Mouse (Mus musculus): ENCODE results near the gene Katnb1. TPM values are rescaled to one million over a fixed set of nuclear protein-coding genes. Genes with fewer than 3 reads are reported as not detected.

Gene Katnb1
- polyA plus RNA-seq, 1 experiment = 16.1 TPM

DNA sequence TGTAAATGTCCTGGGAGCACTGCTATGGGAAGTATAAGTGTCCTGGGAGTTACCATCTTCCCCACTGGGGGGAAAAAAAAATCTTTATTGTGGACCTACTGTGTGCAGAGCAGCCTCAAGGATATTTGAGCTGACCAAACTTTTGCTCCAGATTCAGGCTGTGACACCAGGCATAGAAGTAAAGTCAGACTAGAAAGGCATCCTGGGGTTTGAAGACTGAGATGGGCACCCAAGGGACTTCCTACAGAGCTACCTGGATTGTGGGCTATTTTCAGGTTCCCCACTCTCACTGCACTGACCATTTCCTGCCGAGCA, 58.0 kb downstream of the Katnb1 start:
- no peaks in the 10 kb centered on the region for H3K27me3 ChIP-seq (ENCODE audit: control insufficient read depth, insufficient read depth, low read length, poor library complexity, severe bottlenecking)
- H3K4me1 ChIP-seq (ENCODE audit: control insufficient read depth, insufficient read depth, low read length) = peaks cover 9% of the 10 kb centered on the region
- H3K9ac ChIP-seq (ENCODE audit: low read depth, poor library complexity, severe bottlenecking) = no peak overlapping the region
- H3K4me3 ChIP-seq (ENCODE audit: low read depth, low read length) = no peak overlapping the region
- no peak for TF ChIP-seq POLR2A (IDR thresholded peaks at IDR 0.05; ENCODE audit: insufficient read depth, low read length)
- no peak for TF ChIP-seq CTCF (IDR thresholded peaks at IDR 0.05; ENCODE audit: low read depth, low read length)
- no peak for TF ChIP-seq EP300 (IDR thresholded peaks at IDR 0.05; ENCODE audit: insufficient read depth, low read depth, low read length)
- H3K27ac ChIP-seq (ENCODE audit: insufficient read depth, low read length) = no peak overlapping the region
- no peaks in the 10 kb centered on the region for H3K9me3 ChIP-seq (replicated peaks; ENCODE audit: control insufficient read depth, insufficient read depth, low read length, poor library complexity, severe bottlenecking)
- H3K36me3 ChIP-seq (ENCODE audit: control insufficient read depth, insufficient read depth, low read length, poor library complexity, severe bottlenecking) = no peaks in the 10 kb centered on the region

- TF ChIP-seq EP300 (IDR thresholded peaks at IDR 0.05; ENCODE audit: insufficient read depth, low read depth, low read length) (no peak), CTCF (IDR thresholded peaks at IDR 0.05; ENCODE audit: low read depth, low read length) (no peak), POLR2A (IDR thresholded peaks at IDR 0.05; ENCODE audit: insufficient read depth, low read length) (no peak)
- no peak overlapping the region; the same call in 1 of the 2 replicates for H3K27ac ChIP-seq (ENCODE audit: insufficient read depth, low read length)
- H3K27me3 ChIP-seq (ENCODE audit: control insufficient read depth, insufficient read depth, low read length, poor library complexity, severe bottlenecking) = no peaks in the 10 kb centered on the region
- H3K9me3 ChIP-seq (replicated peaks; ENCODE audit: control insufficient read depth, insufficient read depth, low read length, poor library complexity, severe bottlenecking) = no peaks in the 10 kb centered on the region
- H3K9ac ChIP-seq (ENCODE audit: low read depth, poor library complexity, severe bottlenecking) = no peak overlapping the region
- H3K36me3 ChIP-seq (ENCODE audit: control insufficient read depth, insufficient read depth, low read length, poor library complexity, severe bottlenecking) = no peaks in the 10 kb centered on the region
- peaks cover 15% of the 10 kb centered on the region for H3K4me1 ChIP-seq (ENCODE audit: control insufficient read depth, insufficient read depth, low read length)
- H3K4me3 ChIP-seq (ENCODE audit: low read depth, low read length) = no peak overlapping the region
These were observed 59.6 kb downstream of the Katnb1 start for GRCm38 (mm10) chr8:95140555-95140954.

- no peaks in the 10 kb centered on the region for H3K36me3 ChIP-seq (ENCODE audit: control insufficient read depth, insufficient read depth, low read length, poor library complexity, severe bottlenecking)
- H3K9ac ChIP-seq (ENCODE audit: low read depth, poor library complexity, severe bottlenecking) = peak overlapping the region; percentile 91; the same call in 1 of the 2 replicates
- no peak overlapping the region for H3K27ac ChIP-seq (ENCODE audit: insufficient read depth, low read length)
- TF ChIP-seq EP300 (IDR thresholded peaks at IDR 0.05; ENCODE audit: insufficient read depth, low read depth, low read length) (no peak), POLR2A (IDR thresholded peaks at IDR 0.05; ENCODE audit: insufficient read depth, low read length) (no peak), CTCF (IDR thresholded peaks at IDR 0.05; ENCODE audit: low read depth, low read length) (no peak)
- no peaks in the 10 kb centered on the region for H3K9me3 ChIP-seq (replicated peaks; ENCODE audit: control insufficient read depth, insufficient read depth, low read length, poor library complexity, severe bottlenecking)
- no peaks in the 10 kb centered on the region for H3K27me3 ChIP-seq (ENCODE audit: control insufficient read depth, insufficient read depth, low read length, poor library complexity, severe bottlenecking)
- no peak overlapping the region for H3K4me3 ChIP-seq (ENCODE audit: low read depth, low read length)
- H3K4me1 ChIP-seq (ENCODE audit: control insufficient read depth, insufficient read depth, low read length) = peaks cover 15% of the 10 kb centered on the region
These were observed 60.0 kb downstream of the Katnb1 start for GRCm38 (mm10) chr8:95141026-95141425.

DNA sequence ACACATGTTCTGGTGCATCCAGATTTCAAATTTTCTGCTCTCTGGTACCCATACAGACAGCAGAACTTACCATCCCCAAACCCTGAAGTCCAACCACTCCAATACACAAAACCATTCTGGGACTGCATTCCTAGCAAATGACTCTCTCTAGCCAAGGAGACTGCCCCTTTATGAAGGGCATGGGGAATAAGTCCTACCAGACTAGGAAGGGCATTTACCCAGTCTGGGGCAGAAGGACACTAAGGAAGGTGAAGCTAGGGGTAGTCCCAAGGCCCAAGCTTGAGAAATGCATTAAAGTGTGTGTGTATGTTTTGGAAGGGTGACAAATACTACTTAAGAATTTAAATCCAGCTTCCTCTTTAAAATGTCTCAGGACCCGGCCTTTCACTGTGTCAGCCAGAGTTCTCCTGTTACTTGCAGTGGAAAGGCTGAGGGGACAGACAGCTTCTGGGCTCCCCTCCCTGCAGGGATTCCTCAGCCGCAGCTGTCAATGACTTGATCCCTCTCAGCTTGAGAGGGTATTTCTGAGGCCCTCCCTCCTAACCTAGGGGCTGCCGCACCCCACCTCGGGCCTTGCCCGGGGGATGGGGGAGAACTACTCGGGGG, 60.6 kb downstream of the Katnb1 start:
- TF ChIP-seq CTCF (IDR thresholded peaks at IDR 0.05; ENCODE audit: low read depth, low read length) (no peak), EP300 (IDR thresholded peaks at IDR 0.05; ENCODE audit: insufficient read depth, low read depth, low read length) (0 out of 2 replicates have a peak, but pooled peaks have one; percentile 13)
- Histone ChIP-seq H3K27me3 (ENCODE audit: control insufficient read depth, insufficient read depth, low read length, poor library complexity, severe bottlenecking) (no peaks in the 10 kb centered on the region), H3K9me3 (replicated peaks; ENCODE audit: control insufficient read depth, insufficient read depth, low read length, poor library complexity, severe bottlenecking) (no peaks in the 10 kb centered on the region), H3K9ac (ENCODE audit: low read depth, poor library complexity, severe bottlenecking) (peak overlapping the region; percentile 91), H3K4me1 (ENCODE audit: control insufficient read depth, insufficient read depth, low read length) (peaks cover 15% of the 10 kb centered on the region), H3K36me3 (ENCODE audit: control insufficient read depth, insufficient read depth, low read length, poor library complexity, severe bottlenecking) (no peaks in the 10 kb centered on the region), H3K27ac (ENCODE audit: insufficient read depth, low read length) (peak overlapping the region; percentile 19; the same call in 1 of the 2 replicates), H3K4me3 (ENCODE audit: low read depth, low read length) (peak overlapping the region; percentile 53)

DNA sequence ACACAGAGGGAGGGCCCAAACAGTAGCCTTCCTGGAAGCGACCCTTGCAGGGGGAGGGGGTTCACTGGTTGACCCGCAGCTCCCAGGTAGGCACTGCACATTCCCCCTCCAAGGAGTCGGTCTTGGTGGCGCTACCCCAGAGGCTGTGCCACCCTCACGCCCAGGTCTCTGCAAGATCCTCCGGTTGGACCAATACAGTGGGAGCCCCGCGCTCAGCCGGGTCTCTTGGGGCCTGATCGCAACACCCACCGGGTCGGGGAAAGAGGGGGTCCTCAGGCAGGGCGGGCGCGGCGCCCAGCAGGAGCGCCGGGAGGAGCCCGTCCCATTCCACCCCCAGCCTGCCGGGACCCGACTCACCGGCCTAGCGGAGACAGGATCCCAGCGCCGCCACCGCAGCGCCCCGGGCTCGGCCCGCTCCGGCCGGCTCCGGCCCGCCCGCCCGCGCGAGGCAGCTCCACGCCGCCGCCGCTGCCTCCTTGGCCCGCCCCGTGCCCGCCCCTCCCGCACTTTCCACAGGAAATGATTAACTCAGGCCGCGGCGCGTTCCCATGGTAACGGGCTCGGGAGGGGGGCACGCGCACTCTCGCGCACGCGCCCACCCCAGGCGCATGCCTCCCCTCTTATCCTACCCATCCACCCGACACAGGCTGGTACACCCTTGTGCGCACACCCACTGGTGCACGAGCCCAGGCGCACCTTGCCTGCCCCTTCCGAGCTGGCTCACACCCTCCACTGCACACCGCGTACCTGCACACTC, 61.3 kb downstream of the Katnb1 start:
- TF ChIP-seq EP300 (IDR thresholded peaks at IDR 0.05; ENCODE audit: insufficient read depth, low read depth, low read length) (0 out of 2 replicates have a peak, but pooled peaks have one; percentile 1), POLR2A (IDR thresholded peaks at IDR 0.05; ENCODE audit: insufficient read depth, low read length) (no peak), CTCF (IDR thresholded peaks at IDR 0.05; ENCODE audit: low read depth, low read length) (no peak)
- H3K27ac ChIP-seq (ENCODE audit: insufficient read depth, low read length) = peak overlapping the region; percentile 88
- peak overlapping the region; percentile 91 for H3K9ac ChIP-seq (ENCODE audit: low read depth, poor library complexity, severe bottlenecking)
- H3K36me3 ChIP-seq (ENCODE audit: control insufficient read depth, insufficient read depth, low read length, poor library complexity, severe bottlenecking) = no peaks in the 10 kb centered on the region
- no peaks in the 10 kb centered on the region for H3K9me3 ChIP-seq (replicated peaks; ENCODE audit: control insufficient read depth, insufficient read depth, low read length, poor library complexity, severe bottlenecking)
- H3K27me3 ChIP-seq (ENCODE audit: control insufficient read depth, insufficient read depth, low read length, poor library complexity, severe bottlenecking) = no peaks in the 10 kb centered on the region
- H3K4me3 ChIP-seq (ENCODE audit: low read depth, low read length) = peak overlapping the region; percentile 53
- H3K4me1 ChIP-seq (ENCODE audit: control insufficient read depth, insufficient read depth, low read length) = peaks cover 13% of the 10 kb centered on the region
